Mouse (Mus musculus) limb, embryonic 11.5 days (tissue): Measurements from ENCODE around the gene Kirrel3. TPM values are rescaled to one million over a fixed set of nuclear protein-coding genes. Genes with fewer than 3 reads are reported as not detected.
A peak's percentile ranks its signal among the peaks of the same experiment; 100 is the strongest.

ENCODE experiments used
- ATAC-seq: fragments of 200-750 bp; cut with Nextera tagmentation; 2 replicates; pipeline ENCODE4 v1.8.0; 2017; ENCODE audit warnings: low read depth; ENCODE audit not compliant: insufficient number of reproducible peaks, low FRiP score, low TSS enrichment
- DNase-seq: peaks from one replicate; pipeline ENCODE4 v3.0.0-alpha.2; 2015; ENCODE audit warnings: low spot score
- H3K27ac ChIP-seq: fragments of 300-500 bp; sonication (generic); replicated peaks from 2 replicates; pipeline ENCODE4 v1.5.1; 2014; ENCODE audit warnings: low read depth, mild to moderate bottlenecking, low read length
- H3K27me3 ChIP-seq: fragments of 300-500 bp; sonication (generic); 2 replicates; pipeline ENCODE4 v1.6.1; 2014; ENCODE audit warnings: mild to moderate bottlenecking, low read length, mixed read lengths; ENCODE audit not compliant: control insufficient read depth, insufficient read depth
- H3K36me3 ChIP-seq: fragments of 300-500 bp; sonication (generic); 2 replicates; pipeline ENCODE4 v1.6.1; 2014; ENCODE audit warnings: mild to moderate bottlenecking, low read length, moderate library complexity, mixed read lengths; ENCODE audit not compliant: control insufficient read depth, insufficient read depth
- H3K4me1 ChIP-seq: fragments of 300-500 bp; sonication (generic); 2 replicates; pipeline ENCODE4 v1.6.1; 2014; ENCODE audit warnings: low read length, mixed read lengths; ENCODE audit not compliant: control insufficient read depth, insufficient read depth
- H3K4me2 ChIP-seq: fragments of 300-500 bp; sonication (generic); 2 replicates; pipeline ENCODE4 v1.6.1; 2014; ENCODE audit warnings: low read depth, mild to moderate bottlenecking, moderate library complexity; ENCODE audit not compliant: severe bottlenecking
- H3K4me3 ChIP-seq: fragments of 300-500 bp; sonication (generic); 2 replicates; pipeline ENCODE4 v1.5.1; 2014; ENCODE audit warnings: low read depth, low read length
- H3K9ac ChIP-seq: fragments of 300-500 bp; sonication (generic); 2 replicates; pipeline ENCODE4 v1.6.1; 2014; ENCODE audit warnings: mild to moderate bottlenecking, low read length
- H3K9me3 ChIP-seq: fragments of 300-500 bp; sonication (generic); 2 replicates; pipeline ENCODE4 v1.6.1; 2016; ENCODE audit warnings: low read length; ENCODE audit not compliant: control insufficient read depth
- WGBS: fragments of 180-500 bp; shearing (Covaris S2); extraction: QIAGEN DNeasy Blood & Tissue Kit; methylation state at CpG from one replicate; pipeline ENCODE4 v1.1.7; 2014; 5-methylcytosine and 5-hydroxymethylcytosine counted together
- polyA plus RNA-seq: library from polyadenylated mRNA; unstranded; fragments of >200 nt; fragmentation: Nextera tagmentation; extraction: Ambion mirVana; gene quantifications from 2 replicates; pipeline ENCODE4 v1.2.1, GENCODE M21; 2014

Gene Kirrel3
- polyA plus RNA-seq, 1 experiment from 2014 or later, result 2.6 TPM

DNA sequence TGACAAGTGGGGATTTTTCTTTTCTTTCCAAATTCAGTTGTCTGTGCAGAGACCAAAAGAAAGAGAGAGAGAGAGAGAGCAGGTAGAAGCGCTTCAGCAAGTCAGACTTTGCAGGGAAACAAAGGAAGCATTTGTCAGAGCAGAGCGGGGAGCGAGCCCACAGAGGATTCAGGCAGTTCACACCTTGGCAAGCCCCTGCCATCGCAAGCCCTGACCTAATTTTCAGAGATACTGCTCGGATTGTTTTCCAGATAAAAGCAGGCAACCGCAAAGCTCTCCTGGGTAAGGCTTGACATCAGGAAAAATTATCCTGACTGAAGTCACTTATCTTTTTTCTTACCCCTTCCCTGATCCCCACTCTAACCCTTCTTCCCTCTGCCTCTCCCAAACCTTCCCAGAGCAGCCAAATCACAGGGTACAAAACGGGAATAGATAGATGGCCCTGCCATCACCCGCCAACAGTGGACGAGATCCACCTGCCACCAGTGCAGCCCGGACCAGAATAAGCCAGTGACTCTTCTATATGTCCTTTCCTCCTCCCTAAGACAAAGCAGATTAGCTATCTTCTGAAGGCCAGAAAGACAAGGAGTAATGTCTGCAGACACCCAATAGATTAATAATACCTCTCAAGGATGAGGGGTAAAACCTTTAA, 332.8 kb downstream of the Kirrel3 start:
- no peaks in the 10 kb centered on the region for H3K36me3 ChIP-seq
- H3K9me3 ChIP-seq, result no peaks in the 10 kb centered on the region
- DNase-seq (no peak), ATAC-seq (no peak)
- no peak overlapping the region for H3K4me2 ChIP-seq
- H3K27me3 ChIP-seq, result no peaks in the 10 kb centered on the region
- H3K4me3 ChIP-seq, result no peak overlapping the region
- H3K27ac ChIP-seq, result no peak overlapping the region
- 33% methylated on average over 10 of the region's 10 CpGs for WGBS
- no peaks in the 10 kb centered on the region for H3K4me1 ChIP-seq
- no peak overlapping the region for H3K9ac ChIP-seq

DNA sequence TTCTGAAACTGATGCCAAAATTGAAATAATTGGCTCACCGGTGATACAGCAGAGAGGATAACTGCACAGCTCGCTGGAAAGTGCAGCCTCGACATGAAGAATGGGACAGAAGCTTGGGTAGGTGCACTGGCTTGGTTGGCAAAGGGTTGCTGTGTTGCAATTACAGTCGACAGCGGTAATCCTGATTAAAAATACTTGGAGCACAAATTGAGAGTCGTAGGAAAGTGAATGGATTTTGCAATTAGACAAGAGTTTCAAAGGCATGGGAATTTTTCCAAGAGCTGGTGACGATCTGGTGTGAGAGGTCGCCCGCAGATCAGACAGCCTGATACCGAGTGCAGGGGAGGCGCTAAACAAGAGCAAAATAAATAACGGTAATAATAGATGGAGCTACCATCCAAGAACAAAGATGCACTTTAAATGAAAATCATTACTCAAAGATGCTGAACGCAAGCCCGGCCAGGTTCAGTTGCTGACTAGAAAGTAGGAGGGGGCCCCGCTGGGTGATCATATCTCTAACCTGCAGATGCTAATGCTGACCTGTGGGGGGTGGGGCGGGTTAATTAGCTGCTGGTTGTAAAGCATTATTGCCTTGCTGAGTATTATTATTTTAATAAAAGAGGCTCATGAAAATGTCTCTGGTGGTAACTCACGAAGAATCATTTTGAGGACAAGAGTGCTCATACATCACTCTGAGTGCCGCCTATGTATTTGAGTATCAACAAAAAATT, 338.8 kb downstream of the Kirrel3 start:
- H3K4me1 ChIP-seq, result no peaks in the 10 kb centered on the region
- DNase-seq (no peak), ATAC-seq (no peak)
- no peak overlapping the region for H3K4me3 ChIP-seq
- H3K9ac ChIP-seq, result no peak overlapping the region
- H3K27me3 ChIP-seq, result no peaks in the 10 kb centered on the region
- 76% methylated on average over 18 of the region's 18 CpGs for WGBS
- no peaks in the 10 kb centered on the region for H3K9me3 ChIP-seq
- H3K27ac ChIP-seq, result no peak overlapping the region
- H3K36me3 ChIP-seq, result no peaks in the 10 kb centered on the region
- H3K4me2 ChIP-seq, result no peak overlapping the region

DNA sequence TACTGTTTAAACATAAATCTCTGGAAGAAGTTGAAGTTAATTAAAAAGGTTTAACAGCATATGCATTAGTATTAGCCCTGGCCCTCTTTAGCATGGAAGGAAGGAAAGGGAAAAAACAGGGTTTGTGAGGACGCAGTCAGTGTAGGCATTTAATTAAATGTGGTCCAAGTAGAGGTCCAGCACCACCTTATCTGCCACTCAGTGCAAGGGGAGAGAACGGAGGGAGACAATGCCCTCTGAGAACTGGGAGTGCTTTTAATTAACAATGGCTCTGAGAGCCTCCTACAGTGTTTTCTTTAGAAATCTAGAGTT, 339.4 kb downstream of the Kirrel3 start:
- H3K9ac ChIP-seq, result no peak overlapping the region
- H3K9me3 ChIP-seq, result no peaks in the 10 kb centered on the region
- DNase-seq (no peak), ATAC-seq (no peak)
- H3K4me1 ChIP-seq, result no peaks in the 10 kb centered on the region
- no peak overlapping the region for H3K4me2 ChIP-seq
- no peak overlapping the region for H3K4me3 ChIP-seq
- no peaks in the 10 kb centered on the region for H3K36me3 ChIP-seq
- 28% methylated on average over 2 of the region's 2 CpGs for WGBS
- H3K27ac ChIP-seq, result no peak overlapping the region
- H3K27me3 ChIP-seq, result no peaks in the 10 kb centered on the region

DNA sequence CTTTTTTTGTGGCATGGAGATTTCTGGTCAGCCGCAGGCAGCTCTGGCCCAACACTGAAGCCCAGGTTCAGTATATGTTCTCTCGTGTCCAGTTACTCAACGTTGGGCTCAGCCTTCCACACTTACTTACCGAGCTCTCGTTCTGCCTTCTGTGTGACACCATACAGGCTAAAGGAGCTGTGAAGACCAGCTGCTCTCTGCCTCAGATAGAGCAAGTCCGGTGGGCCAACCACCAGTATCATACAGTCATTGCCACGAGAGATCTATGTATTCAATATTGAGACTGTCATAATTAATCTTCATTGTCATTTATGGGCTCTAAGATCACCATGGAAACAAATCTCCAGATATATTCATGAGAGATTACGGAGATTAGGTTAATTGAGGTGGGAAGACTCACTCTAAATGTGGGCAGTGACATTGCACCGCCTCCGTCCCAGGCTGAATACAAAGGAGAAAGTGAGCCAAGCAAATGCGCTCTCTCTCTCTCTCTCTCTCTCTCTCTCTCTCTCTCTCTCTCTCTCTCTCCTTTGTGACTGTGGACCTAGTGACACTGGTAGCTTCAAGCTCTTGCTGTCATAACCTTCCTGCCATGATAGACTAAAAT, 339.8 kb downstream of the Kirrel3 start:
- H3K4me2 ChIP-seq, result no peak overlapping the region
- H3K9me3 ChIP-seq, result no peaks in the 10 kb centered on the region
- 82% methylated on average over 11 of the region's 11 CpGs for WGBS
- no peaks in the 10 kb centered on the region for H3K36me3 ChIP-seq
- no peaks in the 10 kb centered on the region for H3K4me1 ChIP-seq
- no peak overlapping the region for H3K4me3 ChIP-seq
- H3K27me3 ChIP-seq, result no peaks in the 10 kb centered on the region
- DNase-seq (no peak), ATAC-seq (no peak)
- no peak overlapping the region for H3K27ac ChIP-seq
- no peak overlapping the region for H3K9ac ChIP-seq

DNA sequence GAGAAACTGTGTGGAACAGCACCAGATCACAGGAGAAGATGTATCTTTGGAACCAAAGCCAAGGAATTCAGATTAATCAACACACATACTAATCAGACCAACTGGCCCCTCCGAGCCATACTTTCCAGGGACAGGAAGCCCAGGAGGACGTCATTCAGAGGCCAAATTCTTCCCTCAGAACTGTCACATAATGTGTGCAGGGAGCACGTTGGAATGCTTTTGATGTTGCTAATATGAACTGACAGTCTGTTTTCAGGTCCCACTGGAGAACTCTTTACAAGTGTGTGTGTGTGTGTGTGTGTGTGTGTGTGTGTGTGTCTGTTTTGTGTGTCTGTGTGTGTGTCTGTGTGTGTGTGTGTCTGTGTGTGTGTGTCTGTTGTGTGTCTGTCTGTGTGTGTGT, 345.0 kb downstream of the Kirrel3 start:
- H3K9ac ChIP-seq, result no peak overlapping the region
- no peak overlapping the region for H3K4me2 ChIP-seq
- no peak overlapping the region for H3K27ac ChIP-seq
- WGBS, result 44% methylated on average over 3 of the region's 3 CpGs
- H3K4me3 ChIP-seq, result no peak overlapping the region
- no peaks in the 10 kb centered on the region for H3K4me1 ChIP-seq
- H3K36me3 ChIP-seq, result no peaks in the 10 kb centered on the region
- H3K27me3 ChIP-seq, result no peaks in the 10 kb centered on the region
- DNase-seq (no peak), ATAC-seq (no peak)
- H3K9me3 ChIP-seq, result no peaks in the 10 kb centered on the region

DNA sequence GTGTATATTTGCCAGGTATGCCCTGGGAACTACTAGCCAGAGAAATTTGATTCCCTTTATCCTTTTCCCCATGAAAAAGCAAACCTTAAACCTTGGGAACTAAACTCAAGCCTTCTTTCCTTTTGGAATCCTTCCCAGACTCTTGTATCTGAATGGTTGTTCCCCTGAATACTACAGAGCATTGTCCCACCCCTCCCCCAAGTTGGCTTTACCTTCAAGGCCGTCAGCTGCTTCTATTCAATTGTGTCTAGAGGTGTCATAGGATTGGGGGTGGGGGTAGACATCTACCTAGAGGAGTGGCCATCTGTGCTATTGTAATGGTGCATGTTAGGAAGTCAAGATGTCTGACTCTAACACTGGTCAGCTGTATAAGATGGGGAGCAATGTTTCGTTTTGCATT, 351.1 kb downstream of the Kirrel3 start:
- DNase-seq (no peak), ATAC-seq (no peak)
- H3K27me3 ChIP-seq, result no peaks in the 10 kb centered on the region
- H3K4me2 ChIP-seq, result no peak overlapping the region
- no peaks in the 10 kb centered on the region for H3K9me3 ChIP-seq
- WGBS, result 66% methylated on average over 2 of the region's 2 CpGs
- no peak overlapping the region for H3K9ac ChIP-seq
- H3K4me1 ChIP-seq, result no peaks in the 10 kb centered on the region
- no peaks in the 10 kb centered on the region for H3K36me3 ChIP-seq
- no peak overlapping the region for H3K4me3 ChIP-seq
- no peak overlapping the region for H3K27ac ChIP-seq

DNA sequence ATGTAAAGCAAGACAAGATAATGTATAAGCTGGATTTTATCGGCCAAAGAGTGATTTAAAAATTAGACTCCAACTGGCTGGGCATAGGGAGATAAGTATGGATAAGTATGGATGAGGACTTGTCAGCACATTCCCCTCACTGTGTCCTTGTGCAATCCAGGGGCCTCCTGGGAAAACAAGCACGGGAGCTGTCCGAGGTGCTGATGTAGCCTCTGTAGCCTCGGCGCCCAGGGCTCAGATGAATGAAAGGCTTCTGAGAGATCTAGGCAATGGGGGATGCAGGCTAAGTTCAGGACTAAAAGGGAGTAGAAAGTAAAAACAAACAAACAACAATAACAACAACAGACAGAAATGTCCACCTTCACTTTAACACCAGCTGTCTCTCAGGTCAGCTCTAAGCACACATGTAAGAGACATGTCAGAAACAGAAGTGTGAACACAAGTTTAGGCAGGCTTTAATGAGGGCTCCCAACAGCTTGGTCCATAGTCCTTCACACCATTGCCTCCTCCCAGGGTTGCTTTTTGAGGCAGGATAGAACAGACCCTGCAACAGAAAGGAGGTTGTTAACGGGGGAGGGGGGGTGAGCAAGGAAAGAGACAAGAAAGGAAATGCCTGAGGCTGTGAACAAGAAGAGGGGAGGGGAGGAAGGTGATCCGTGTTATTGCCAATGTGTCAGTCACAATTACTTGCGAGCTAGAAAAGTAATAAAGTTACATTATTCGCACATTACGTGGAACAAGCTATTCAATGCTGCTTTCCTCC, 352.2 kb downstream of the Kirrel3 start:
- ATAC-seq (no peak; the same call in 1 of the 2 replicates), DNase-seq (peak; percentile 91)
- 39% methylated on average over 10 of the region's 10 CpGs for WGBS
- H3K36me3 ChIP-seq, result no peaks in the 10 kb centered on the region
- no peak overlapping the region for H3K4me2 ChIP-seq
- no peaks in the 10 kb centered on the region for H3K9me3 ChIP-seq
- no peaks in the 10 kb centered on the region; the same call in 1 of the 2 replicates for H3K4me1 ChIP-seq
- H3K4me3 ChIP-seq, result no peak overlapping the region
- no peak overlapping the region for H3K9ac ChIP-seq
- no peak overlapping the region for H3K27ac ChIP-seq
- no peaks in the 10 kb centered on the region for H3K27me3 ChIP-seq

DNA sequence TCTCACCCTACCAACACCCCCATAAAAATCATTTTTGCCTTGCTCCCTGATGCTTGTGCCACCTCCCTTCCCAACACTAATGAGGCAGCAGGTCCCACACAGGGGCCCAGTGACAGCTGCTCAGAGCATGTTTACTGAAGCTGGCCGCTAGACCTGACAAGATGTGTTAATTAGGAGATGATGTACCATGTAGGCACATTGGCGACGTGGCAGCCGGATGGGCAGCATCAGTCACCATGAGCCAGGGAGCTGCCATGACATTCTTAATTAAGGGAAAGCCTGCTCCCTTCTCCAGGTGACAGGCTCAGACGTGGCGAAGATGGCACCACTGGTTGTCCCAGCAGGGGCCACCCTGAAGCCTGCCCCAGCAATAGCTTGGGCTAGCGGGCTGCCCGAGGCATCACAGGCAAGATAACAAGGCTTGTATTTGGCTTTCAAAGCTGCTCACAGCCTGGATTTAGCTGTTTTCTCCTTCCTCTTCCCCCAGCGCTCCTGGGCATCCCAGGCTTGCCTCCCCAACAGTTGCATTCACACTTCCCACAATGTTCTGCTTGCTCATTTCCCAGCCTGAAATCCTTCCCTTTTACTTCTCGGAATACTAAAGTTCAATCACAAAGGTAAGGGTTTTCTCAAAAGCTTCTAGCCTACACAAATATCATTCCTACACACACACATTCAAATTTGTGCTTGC, 357.7 kb downstream of the Kirrel3 start:
- Histone ChIP-seq H3K4me1 (no peaks in the 10 kb centered on the region; the same call in 1 of the 2 replicates), H3K4me2 (no peak overlapping the region), H3K27ac (no peak overlapping the region), H3K9ac (no peak overlapping the region), H3K27me3 (no peaks in the 10 kb centered on the region), H3K4me3 (no peak overlapping the region), H3K36me3 (no peaks in the 10 kb centered on the region), H3K9me3 (no peaks in the 10 kb centered on the region)
- DNase-seq (no peak), ATAC-seq (no peak)
- 68% methylated on average over 10 of the region's 10 CpGs for WGBS
